Mouse (Mus musculus): ENCODE measurements around the gene Mettl7b.

DNA sequence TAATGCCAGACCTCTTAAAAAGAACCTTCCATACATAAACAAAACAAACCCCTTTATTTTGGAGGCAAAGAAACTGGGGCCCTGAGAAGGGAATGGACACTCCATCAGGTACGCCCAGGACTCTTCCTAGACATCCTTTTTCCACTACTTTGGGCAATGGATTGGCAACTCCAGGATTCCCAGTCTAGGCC lies 38.1 kb downstream of the Mettl7b start, which contains the start of gene Rdh5:
- no peak for TF ChIP-seq CTCF (IDR thresholded peaks at IDR 0.05)
- no peak for TF ChIP-seq POLR2A (IDR thresholded peaks at IDR 0.05; ENCODE audit: insufficient read depth, low read depth, low read length)
